Mouse (Mus musculus) hematopoietic stem cell, adult 5-6 weeks (primary cell): ENCODE results near the gene Tnip1. TPM values are rescaled to one million over a fixed set of nuclear protein-coding genes. Genes with fewer than 3 reads are reported as not detected.

Source experiments
- ATAC-seq, 2 experiments: fragments of 125-278 bp in 1 of 2; replicated peaks in 1 of 2; 2 replicates each; pipeline ENCODE4 v1.8.0; 2016 to 2017; ENCODE audit warnings: inconsistent platforms in 2 of 2, mild to moderate bottlenecking in 2 of 2, moderate number of reproducible peaks in 2 of 2, low read depth in 1 of 2, moderate TSS enrichment in 1 of 2; ENCODE audit not compliant: low FRiP score in 2 of 2, poor library complexity in 2 of 2, severe bottlenecking in 2 of 2, insufficient read depth in 1 of 2, low TSS enrichment in 1 of 2
- total RNA-seq: library from RNA; stranded (forward); fragments of 172-1452, 232-1000 nt; gene quantifications from 2 replicates; pipeline ENCODE4 v1.2.3, GENCODE M21; 2017

The Tnip1 gene
- 26.6 and 44.4 TPM in 2 replicates for total RNA-seq

DNA sequence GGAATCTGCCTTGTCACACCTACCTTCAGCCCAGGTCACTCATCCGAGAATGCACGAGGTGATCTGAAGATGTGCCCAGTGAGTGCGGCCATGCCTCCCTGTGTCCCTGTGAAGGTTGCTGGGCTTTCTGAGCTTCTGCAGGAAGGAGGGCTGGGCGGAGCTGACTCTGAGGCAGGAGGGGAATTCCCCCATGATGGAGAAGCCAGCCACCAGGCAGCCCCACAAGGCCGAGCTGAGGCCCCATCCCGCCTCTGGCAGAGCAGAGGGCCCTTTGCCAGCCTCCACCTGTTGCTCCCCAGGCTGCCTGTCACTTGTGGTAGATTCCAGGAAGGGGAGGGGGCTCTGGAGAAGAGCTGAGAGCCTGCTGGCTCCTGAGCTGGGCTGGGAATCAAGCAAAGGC, at the start of gene Tnip1:
TSS of gene Tnip1 (minus strand) at position 108 of the 400 bp plus-strand sequence.
- ATAC-seq = peak; percentile 65 to 85

DNA sequence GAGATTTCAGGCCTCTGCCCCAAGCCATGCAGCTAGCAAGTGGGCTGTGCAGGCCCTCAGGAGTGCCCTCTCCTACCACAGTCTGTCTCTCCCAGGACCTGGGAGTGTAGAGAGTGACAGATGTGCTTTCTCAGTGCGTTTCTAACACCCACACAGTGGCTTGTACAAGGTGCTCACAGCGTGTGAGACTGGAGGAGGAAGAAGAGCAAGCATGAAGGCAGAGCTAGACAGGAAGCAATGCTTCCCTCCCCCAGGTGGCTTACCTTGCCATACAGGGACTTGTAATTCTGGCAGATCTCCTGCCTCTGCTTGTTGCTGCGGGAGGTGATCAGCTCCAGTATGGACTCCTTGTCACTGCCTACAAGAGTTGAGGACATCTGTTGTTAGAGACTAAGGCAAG, 48.7 kb upstream of the Tnip1 start:
- no peak for ATAC-seq

DNA sequence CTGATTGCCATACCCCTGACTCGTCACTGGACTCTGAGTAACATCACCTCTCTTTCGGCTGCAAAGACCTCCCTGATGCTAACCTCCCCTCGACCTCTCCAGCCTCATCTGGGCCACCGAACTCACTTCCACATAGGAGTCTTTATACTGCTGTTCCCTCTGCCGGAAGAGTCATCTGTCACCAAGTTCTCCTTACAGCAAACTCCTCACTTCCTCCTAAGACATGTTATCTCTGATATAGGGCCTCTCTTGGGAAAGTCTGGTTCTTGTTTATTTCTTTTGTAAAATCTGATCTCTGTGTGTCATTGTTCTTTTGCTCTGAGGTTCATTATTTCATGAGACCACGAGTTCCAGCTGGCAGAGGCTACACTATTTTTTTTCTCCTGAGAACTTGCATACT, 45.5 kb upstream of the Tnip1 start:
- ATAC-seq = no peak

DNA sequence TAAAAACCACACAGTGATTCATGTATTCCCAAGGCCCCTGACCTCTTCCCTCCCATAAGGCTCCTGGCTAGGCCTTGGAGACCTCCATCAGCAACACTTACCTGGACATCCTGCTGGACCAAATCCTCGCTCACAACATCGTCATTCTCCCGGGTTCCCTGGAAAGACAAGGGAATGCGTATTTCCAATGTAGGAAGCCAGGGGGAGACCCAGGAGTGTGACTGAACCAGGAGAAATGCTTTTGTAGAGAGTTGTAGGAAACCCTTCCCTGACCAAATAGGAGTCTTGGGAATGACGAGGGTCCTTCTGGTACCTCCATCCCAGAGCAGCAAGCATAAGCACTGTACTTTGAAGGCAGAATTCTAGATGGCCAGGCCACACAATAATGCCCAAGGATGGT, 43.0 kb upstream of the Tnip1 start:
- no peak for ATAC-seq

DNA sequence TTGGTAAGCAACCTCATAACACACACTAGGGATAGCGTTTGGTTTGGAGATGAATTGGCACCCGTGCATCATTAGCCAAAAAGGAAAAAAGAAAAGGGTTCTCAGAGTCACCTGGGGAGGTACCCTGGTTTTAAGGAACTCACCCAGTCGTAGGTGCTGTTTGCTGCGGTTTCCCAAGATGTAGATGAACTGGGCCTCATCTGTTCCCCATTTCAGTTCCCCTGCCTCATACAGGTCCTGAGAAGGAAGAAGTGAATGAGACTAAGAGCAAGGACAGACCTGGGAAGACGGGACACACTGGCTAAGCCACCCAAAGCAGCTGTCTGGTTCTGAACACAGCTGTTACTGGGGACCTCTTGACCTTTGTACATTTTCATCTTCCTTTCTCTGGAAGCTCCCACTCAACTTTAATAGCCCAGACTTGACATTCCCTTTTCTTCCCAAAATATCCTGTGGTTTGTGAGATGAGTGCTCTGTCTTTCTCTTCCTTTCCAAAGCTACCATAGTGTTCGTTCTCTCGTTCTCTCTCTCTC, 42.3 kb upstream of the Tnip1 start:
- no peak; a peak in 1 of 4 replicates for ATAC-seq

DNA sequence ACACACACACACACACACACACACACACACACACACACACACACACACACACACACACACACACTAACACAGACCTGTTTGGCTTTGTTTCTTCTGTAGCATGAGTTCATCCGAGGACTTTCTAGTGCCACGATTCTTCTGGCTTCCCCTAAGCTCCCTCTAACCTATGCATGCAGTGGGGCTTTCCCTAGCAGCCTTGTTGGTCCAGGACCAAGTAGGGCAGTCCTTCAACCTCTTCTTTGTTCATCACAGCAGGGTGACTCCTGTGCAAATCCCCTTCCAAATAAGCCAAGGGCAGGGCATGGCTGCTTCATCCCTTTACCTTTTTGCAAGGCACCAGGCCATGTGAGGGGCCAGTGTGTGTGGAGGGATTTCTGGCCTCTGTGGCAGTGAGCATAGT, 36.0 kb upstream of the Tnip1 start:
- ATAC-seq = no peak

DNA sequence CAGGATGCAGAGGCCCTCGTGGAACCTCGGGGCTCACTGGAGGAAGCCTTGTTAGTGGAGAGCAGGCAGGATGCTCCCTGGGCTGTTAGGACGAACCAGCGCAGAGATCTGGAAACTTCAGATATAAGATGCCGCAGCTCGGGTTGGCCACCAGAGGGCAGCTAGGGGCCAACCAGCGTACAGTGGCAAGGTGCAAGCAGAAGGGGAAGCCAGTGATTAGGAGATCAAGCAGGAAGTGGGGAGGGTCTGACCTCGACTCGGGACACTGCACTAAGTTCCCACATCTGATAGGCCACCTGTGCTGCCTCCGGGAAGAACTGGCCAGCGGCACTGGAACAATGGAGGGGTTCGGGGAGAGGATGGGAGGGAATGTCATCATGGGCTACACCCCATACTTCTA, 35.6 kb upstream of the Tnip1 start:
- peak; percentile 84 to 95 for ATAC-seq

DNA sequence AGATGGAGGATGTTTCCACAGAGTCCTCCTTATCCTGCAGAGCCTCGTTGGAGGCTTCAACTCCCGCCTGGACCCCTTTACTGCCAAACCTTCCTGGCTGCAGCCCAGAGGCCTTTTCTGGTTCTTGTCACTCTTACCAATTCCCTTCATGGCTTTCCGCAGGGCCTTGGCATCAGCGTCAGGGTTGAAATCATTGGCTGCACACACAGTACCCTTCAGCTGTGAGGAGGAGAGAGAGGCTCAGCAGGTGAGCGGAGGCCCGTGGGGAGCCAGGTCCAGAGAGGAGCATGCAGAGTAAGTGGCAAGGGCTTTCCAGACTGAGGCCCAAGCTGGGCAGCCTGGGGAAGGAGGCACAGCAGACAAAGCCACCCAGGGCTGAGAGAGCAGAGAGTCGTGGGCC, 33.5 kb upstream of the Tnip1 start:
- ATAC-seq = no peak

DNA sequence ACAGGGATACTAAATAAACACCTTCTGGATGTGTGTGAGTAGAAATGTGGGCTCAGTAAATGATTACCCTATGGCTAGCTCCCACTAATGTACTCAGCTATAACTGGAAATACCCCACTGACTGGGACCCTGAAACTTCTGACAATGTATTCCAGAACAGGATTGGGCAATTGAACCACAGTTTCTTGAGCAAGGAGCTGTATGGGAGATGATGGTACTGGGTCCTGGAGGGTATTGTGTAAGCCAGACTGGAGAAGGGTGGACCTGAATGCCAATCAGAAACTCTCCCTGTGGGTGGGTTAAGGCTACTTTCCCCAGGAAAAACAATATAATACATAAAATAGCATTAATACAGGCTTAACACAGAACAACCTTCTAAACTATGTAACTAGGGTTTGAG, 27.2 kb upstream of the Tnip1 start:
- no peak for ATAC-seq

DNA sequence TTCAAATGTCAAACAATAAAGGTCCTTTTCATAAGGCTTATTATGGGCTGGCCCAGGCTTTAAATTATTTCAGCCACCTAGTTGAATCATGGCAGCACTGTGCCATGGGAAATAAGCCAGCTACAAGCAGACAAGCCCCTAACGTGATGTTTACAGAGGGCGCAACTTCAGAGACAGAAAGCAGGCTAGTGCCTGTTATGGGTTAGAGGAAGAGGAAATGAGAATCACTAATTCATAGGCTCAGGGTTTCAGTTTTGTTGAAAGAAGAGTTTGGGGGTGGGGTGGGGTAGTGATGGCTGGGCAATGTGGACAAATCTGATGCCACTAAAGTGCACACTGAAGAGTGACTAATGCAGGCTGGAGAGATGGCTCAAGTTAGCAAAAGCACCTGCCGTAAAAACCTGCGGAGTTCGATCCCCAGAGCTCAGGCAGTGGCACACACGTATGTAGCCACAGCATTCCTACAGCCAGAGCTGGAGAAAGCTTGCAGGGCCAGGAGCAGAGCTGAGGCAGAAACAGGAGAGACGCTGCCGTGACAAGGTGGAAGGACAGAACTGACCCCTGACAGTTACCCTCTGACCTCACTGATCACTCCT, 26.1 kb upstream of the Tnip1 start:
- ATAC-seq = no peak

DNA sequence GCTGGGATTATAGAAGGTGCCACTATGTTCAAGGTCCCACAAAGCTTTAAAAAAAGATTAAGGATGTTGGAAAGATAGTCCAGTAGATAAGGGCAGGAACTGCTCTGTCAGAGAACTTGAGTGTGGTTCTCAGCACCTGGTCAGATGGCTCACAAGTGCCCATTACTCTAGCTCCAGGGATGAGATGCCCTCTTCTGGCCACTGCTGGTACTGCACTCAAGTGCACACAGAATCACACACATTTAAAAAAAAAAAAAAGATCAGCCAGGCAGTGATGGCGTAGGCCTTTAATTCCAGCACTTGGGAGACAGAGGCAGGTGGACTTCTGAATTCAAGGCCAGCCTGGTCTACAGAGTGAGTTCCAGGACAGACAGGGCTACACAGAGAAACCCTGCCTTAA, 25.3 kb upstream of the Tnip1 start:
- ATAC-seq = no peak

DNA sequence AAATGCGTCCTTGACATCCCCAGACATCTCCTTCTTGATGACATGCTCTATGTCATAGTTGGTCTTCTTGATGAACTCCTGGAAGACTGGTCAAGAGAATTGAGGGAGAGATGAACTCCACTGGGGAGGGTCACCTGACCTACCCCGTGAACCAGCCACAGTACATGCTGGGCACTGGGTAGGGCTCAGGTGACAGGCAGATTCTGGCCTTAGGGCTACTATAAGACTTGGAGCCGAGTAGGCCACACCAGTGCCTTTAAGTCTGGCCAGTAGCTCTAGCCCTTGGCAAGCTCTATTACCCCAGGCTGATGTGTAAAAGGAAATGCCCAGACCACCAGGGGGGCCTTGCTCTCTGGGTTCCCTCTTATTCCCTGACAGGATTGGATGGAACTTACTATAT, 22.4 kb upstream of the Tnip1 start:
- no peak for ATAC-seq

DNA sequence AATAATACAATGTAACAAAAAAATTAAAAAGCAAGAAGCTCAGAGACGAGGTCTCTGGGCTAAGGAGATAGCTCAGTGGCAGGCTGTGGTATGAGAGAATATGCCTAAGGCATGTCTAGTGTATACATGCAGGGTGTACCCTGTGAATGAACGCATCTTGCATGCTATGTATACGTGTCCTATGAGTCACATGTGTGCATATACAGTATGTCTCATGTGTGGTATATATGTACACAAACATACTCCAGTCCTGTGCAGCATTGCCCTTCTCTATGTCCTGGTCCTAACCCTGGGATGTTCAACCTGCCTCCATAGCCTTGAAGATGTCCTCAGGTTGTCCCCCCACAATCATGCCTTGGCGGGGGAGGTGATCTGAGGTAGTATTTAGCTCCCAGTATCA, 21.9 kb upstream of the Tnip1 start:
- no peak for ATAC-seq

DNA sequence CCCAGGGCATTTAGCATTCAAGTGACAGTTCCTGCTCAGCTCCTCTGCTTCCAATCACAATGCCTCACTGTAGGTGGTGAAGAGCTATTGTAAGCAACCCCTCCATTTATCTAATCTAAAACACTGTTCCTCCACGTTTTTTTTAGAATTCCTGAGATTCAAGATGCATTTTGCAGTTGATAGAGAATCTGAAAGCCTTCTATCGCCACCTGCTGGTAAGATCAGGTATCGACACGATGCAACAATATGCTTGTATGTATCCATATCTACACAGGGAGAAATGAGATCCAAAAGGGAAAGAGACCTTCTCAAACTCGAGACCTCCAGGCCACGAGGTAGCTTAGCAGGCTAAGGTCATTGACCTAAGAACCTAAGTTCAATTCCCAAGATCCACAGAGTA, 21.4 kb upstream of the Tnip1 start:
- peak in 1 of 2 experiments; percentile 56; a peak in 1 of 4 replicates for ATAC-seq

DNA sequence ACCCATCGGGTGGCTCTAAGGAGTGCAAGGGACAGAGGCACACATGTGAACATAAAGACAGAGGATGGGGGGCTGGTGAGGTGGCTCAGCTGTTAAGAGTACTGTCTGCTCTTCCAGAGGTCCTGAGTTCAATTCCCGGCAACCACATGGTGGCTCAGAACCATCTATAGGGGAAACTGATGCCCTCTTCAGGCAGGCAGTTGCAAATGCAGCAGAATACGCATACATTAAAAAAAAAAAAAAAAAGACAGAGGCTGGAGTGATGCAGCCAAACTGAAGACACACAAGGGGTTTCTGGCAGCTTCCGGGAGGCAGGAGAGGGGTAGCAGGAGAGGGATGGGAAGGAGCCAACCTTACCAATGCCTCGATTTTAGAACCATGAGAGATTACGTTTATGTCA, 19.8 kb upstream of the Tnip1 start:
- ATAC-seq = no peak

DNA sequence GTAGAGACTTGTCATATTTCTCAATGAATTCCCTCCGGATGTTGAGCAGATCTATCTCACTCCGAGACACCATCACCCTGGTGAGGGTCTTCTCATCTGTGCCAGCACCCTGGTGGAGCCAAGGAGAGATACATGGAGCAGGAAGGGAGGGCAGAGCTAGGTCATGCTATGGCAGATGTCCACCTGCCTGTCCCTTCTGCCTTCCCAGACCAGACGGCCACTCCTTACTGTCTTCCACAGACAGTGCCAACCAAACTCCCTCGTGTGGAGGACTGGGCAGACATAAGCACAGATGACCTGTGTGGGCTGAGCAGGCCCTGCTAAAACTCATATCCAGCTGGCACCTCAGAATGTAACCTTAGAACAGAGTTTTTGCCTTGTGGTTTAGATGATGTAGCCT, 18.9 kb upstream of the Tnip1 start:
- ATAC-seq = no peak

DNA sequence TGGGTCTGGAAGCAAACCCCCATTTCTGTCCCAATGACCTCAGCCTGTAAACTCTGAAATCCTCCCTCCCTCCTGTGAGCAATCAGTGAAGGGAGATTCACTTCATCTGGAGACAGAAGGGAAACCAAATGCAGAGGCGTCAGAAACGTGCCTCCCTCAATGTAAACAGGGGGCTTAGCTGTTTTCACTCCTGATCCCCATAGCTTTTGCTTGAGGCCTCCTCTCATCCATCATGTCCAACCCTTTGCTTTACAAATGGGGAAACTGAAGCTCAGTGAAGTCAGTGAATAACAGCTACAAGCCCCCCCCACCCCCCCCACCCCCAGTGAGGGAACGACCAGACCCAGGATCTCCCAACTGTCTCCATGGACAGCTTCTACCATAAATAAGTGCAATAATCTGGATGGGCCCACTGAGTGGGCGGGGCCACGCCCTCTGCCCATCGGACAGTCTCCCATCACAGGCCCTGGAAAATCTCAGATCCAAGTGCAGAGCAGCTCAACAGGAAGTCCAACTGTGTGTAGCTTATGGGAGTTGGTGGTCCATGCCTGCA, 14.7 kb upstream of the Tnip1 start:
- ATAC-seq = no peak

DNA sequence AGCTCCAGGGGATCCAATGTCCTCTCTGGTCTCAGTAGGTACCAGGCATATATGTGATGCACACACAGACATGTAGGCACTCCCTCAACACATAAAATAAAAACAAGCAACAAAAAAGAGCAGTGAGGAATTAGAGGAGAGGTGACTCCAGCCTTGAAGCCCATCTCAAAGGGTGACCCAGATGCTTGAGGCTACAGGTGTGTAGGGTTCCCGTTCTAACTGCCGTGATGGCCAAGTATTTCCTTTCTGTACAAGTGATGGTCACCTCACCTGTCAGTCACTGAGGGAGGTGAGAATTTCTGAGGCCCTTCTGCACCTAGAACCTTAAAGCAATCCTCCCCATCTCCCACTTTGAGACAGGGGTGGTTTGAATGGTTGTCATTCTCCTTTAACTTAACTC, 13.6 kb upstream of the Tnip1 start:
- no peak for ATAC-seq

DNA sequence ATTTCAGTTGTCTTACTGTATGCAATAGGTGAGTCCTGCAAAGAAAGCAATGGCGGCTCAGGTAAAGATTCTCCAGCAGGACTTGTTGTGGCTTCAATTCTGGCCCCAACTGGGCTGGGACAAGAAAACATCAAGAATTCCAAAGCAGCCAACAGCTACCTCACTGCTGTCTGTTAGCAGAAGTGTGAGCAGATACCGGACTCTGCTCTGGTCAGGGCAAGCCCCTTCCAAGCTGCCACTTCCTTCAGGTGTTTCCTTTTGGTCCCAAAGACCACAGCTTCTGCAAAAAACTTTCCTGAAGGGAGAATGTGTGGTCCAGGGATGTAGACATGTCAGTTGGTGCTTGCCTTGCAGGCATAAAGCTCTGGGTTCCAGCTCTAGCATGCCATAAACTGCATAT, 13.0 kb upstream of the Tnip1 start:
- peak; percentile 36 to 63 for ATAC-seq
